Mouse (Mus musculus) spleen, adult 2 months (tissue): ENCODE measurements around the gene Rae1.

Experiments used
- CTCF ChIP-seq: fragments of 200-500 bp; IDR thresholded peaks from 2 replicates; pipeline ENCODE4 v1.5.1; 2011; ENCODE audit warnings: mild to moderate bottlenecking, inconsistent platforms; ENCODE audit not compliant: insufficient read depth, insufficient read length, insufficient replicate concordance; ENCODE audit errors: extremely low read depth
- POLR2A ChIP-seq: fragments of 200-500 bp; IDR thresholded peaks from 2 replicates; pipeline ENCODE4 v1.6.1; 2011; ENCODE audit warnings: low read depth, low read length, inconsistent platforms

- TF ChIP-seq CTCF, result no peak
- no peak for TF ChIP-seq POLR2A
These were observed 3.8 kb downstream of the Rae1 start for GRCm38 (mm10) chr2:173003737-173004136.
